Mouse (Mus musculus) lung, adult 18-20 months (tissue): Measurements from ENCODE around the gene Eea1.
"Not testable (repeated sequence)": the region's sequence is repeated elsewhere in the genome, so short reads cannot be mapped to it uniquely, and the experiment has no call there.

Experiments
- DNase-seq, 2 experiments: peaks; one replicate each; pipeline ENCODE4 v3.0.0; 2022; ENCODE audit warnings: mixed read lengths in 2 of 2

The Eea1 gene

GRCm38 (mm10) chr10:96075403-96075802 is 135.0 kb downstream of the Eea1 start:
- no peak for DNase-seq

- peak; percentile 32 to 54 for DNase-seq
These were observed 135.4 kb downstream of the Eea1 start for GRCm38 (mm10) chr10:96075880-96076279.

GRCm38 (mm10) chr10:96076461-96076860 is 136.0 kb downstream of the Eea1 start:
- no peak for DNase-seq

- DNase-seq = not testable (repeated sequence)
These were observed 137.1 kb downstream of the Eea1 start for GRCm38 (mm10) chr10:96077480-96078066.

GRCm38 (mm10) chr10:96079823-96080222 is 139.4 kb downstream of the Eea1 start:
- no peak for DNase-seq

GRCm38 (mm10) chr10:96080440-96081381 is 140.3 kb downstream of the Eea1 start:
- DNase-seq = peak; percentile 8 to 19

GRCm38 (mm10) chr10:96082203-96082602 is 141.8 kb downstream of the Eea1 start:
- DNase-seq = no peak

- DNase-seq = no peak
These were observed 149.3 kb downstream of the Eea1 start for GRCm38 (mm10) chr10:96089744-96090143.

GRCm38 (mm10) chr10:96090388-96090787 is 149.9 kb downstream of the Eea1 start:
- DNase-seq = no peak

GRCm38 (mm10) chr10:96093890-96094531 is 153.6 kb downstream of the Eea1 start:
- no peak for DNase-seq

- no peak for DNase-seq
These were observed 154.1 kb downstream of the Eea1 start for GRCm38 (mm10) chr10:96094559-96094958.
